Mouse (Mus musculus): ENCODE measurements around the gene Rbm15. TPM values are rescaled to one million over a fixed set of nuclear protein-coding genes. Genes with fewer than 3 reads are reported as not detected.
A peak's percentile ranks its signal among the peaks of the same experiment; 100 is the strongest.

Rbm15 gene
- polyA plus RNA-seq, 1 experiment: 7.2 TPM

- no peak within 1 kb of the TSS for H3K27ac ChIP-seq (replicated peaks; ENCODE audit: low read depth, low read length)
- no peak within 1 kb of the TSS for H3K4me3 ChIP-seq (ENCODE audit: insufficient read depth, low read depth, low read length)
- H3K4me1 ChIP-seq (ENCODE audit: control insufficient read depth, insufficient read depth, insufficient read length, low read length): peaks cover 6% of the 10 kb centered on the region
Observed at GRCm38 (mm10) chr3:107290764-107291381, 42.6 kb downstream of the Rbm15 start, which contains the start of gene Slc16a4. Gene Slc16a4, plus strand, starts transcription at chr3:107291230.

GRCm38 (mm10) chr3:107287346-107287745 is 46.1 kb downstream of the Rbm15 start:
- no peak overlapping the region for H3K27ac ChIP-seq (replicated peaks; ENCODE audit: low read depth, low read length)
- peaks cover 6% of the 10 kb centered on the region for H3K4me1 ChIP-seq (ENCODE audit: control insufficient read depth, insufficient read depth, insufficient read length, low read length)
- H3K4me3 ChIP-seq (ENCODE audit: insufficient read depth, low read depth, low read length): no peak overlapping the region

- Histone ChIP-seq H3K27ac (replicated peaks; ENCODE audit: low read depth, low read length) (0 out of 2 replicates have a peak overlapping the region, but pooled peaks have one; percentile 2), H3K4me3 (ENCODE audit: insufficient read depth, low read depth, low read length) (no peak overlapping the region), H3K4me1 (ENCODE audit: control insufficient read depth, insufficient read depth, insufficient read length, low read length) (peaks cover 6% of the 10 kb centered on the region)
Observed at GRCm38 (mm10) chr3:107286123-107286522, 47.4 kb downstream of the Rbm15 start.

GRCm38 (mm10) chr3:107278479-107279269 is 54.8 kb downstream of the Rbm15 start, which contains the start of gene Lamtor5:
Gene Lamtor5, plus strand, starts transcription at chr3:107278858.
- Histone ChIP-seq H3K4me3 (ENCODE audit: insufficient read depth, low read depth, low read length) (peak within 1 kb of the TSS; percentile 85), H3K4me1 (ENCODE audit: control insufficient read depth, insufficient read depth, insufficient read length, low read length) (no peaks in the 10 kb centered on the region), H3K27ac (replicated peaks; ENCODE audit: low read depth, low read length) (peak within 1 kb of the TSS; percentile 40; the same call in 1 of the 2 replicates)

GRCm38 (mm10) chr3:107276626-107277025 is 56.8 kb downstream of the Rbm15 start:
- no peak overlapping the region for H3K4me3 ChIP-seq (ENCODE audit: insufficient read depth, low read depth, low read length)
- no peak overlapping the region for H3K27ac ChIP-seq (replicated peaks; ENCODE audit: low read depth, low read length)
- no peaks in the 10 kb centered on the region for H3K4me1 ChIP-seq (ENCODE audit: control insufficient read depth, insufficient read depth, insufficient read length, low read length)

GRCm38 (mm10) chr3:107275996-107276395 is 57.5 kb downstream of the Rbm15 start:
- no peak overlapping the region for H3K4me3 ChIP-seq (ENCODE audit: insufficient read depth, low read depth, low read length)
- H3K4me1 ChIP-seq (ENCODE audit: control insufficient read depth, insufficient read depth, insufficient read length, low read length): no peaks in the 10 kb centered on the region
- H3K27ac ChIP-seq (replicated peaks; ENCODE audit: low read depth, low read length): no peak overlapping the region

Other genes starting within 250 kb of the Rbm15 start
- 1.3 and 1.6 TPM in 2 replicates for gene Kcna2, start 232.5 kb downstream of the Rbm15 start, polyA plus RNA-seq (2012; ENCODE audit: insufficient read depth, insufficient read length, missing spikeins)
- gene Kcna10, start 150.6 kb downstream of the Rbm15 start, polyA plus RNA-seq (2012; ENCODE audit: insufficient read depth, insufficient read length, missing spikeins): not detected in 2 replicates
- not detected in 2 replicates for gene Cym, start 111.9 kb downstream of the Rbm15 start, polyA plus RNA-seq (2012; ENCODE audit: insufficient read depth, insufficient read length, missing spikeins)
- not detected in 2 replicates for gene A630076J17Rik, start 103.1 kb downstream of the Rbm15 start, polyA plus RNA-seq (2012; ENCODE audit: insufficient read depth, insufficient read length, missing spikeins)
- gene Prok1, start 94.0 kb downstream of the Rbm15 start, polyA plus RNA-seq (2012; ENCODE audit: insufficient read depth, insufficient read length, missing spikeins): not detected in 2 replicates
- gene Lamtor5, start 54.8 kb downstream of the Rbm15 start, polyA plus RNA-seq (2012; ENCODE audit: insufficient read depth, insufficient read length, missing spikeins): 146 and 167 TPM in 2 replicates
- gene Slc16a4, start 42.4 kb downstream of the Rbm15 start, polyA plus RNA-seq (2012; ENCODE audit: insufficient read depth, insufficient read length, missing spikeins): 0.83 TPM in 1 of 2 replicates, not detected in the other
- 0.48 and 0.50 TPM in 2 replicates for gene Kcnc4, start 125.9 kb upstream of the Rbm15 start, polyA plus RNA-seq (2012; ENCODE audit: insufficient read depth, insufficient read length, missing spikeins)
- 1.0 TPM in 1 of 2 replicates, not detected in the other for gene Slc6a17, start 184.3 kb upstream of the Rbm15 start, polyA plus RNA-seq (2012; ENCODE audit: insufficient read depth, insufficient read length, missing spikeins)
- not detected in 2 replicates for gene Ubl4b, start 221.4 kb upstream of the Rbm15 start, polyA plus RNA-seq (2012; ENCODE audit: insufficient read depth, insufficient read length, missing spikeins)